Mouse (Mus musculus): ENCODE measurements around the gene Nacc1. TPM values are rescaled to one million over a fixed set of nuclear protein-coding genes. Genes with fewer than 3 reads are reported as not detected.

Nacc1 gene
- polyA plus RNA-seq, 1 experiment from 2014 or later = 12.3 TPM

DNA sequence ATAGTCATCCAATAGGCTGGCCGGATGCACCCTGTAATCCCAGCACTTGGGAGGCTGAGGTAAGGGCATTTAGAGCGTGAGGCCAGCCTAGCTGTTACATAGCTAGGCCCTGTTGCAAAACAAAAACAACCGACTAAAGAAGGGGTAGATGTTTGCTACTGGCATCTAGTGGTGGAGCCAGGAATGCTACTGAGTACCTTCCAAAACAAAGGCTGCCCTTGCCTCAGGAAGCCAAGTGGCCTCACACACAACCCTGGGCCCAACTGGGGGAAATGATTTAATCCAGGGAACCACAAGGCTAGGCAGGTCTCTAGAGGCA, 38.2 kb upstream of the Nacc1 start:
- Histone ChIP-seq H3K4me1 (peaks cover 74% of the 10 kb centered on the region), H3K9me3 (replicated peaks) (no peaks in the 10 kb centered on the region), H3K27ac (replicated peaks) (peak overlapping the region; percentile 80), H3K9ac (replicated peaks) (no peak overlapping the region), H3K4me3 (replicated peaks) (no peak overlapping the region), H3K36me3 (no peaks in the 10 kb centered on the region), H3K4me2 (0 out of 2 replicates have a peak overlapping the region, but pooled peaks have one; percentile 1), H3K27me3 (replicated peaks) (0 out of 2 replicates have a peak, but pooled peaks cover 2% of the 10 kb centered on the region)
- WGBS = 24% methylated on average over 3 of the region's 3 CpGs
- ATAC-seq (ENCODE audit: low FRiP score) = no peak

DNA sequence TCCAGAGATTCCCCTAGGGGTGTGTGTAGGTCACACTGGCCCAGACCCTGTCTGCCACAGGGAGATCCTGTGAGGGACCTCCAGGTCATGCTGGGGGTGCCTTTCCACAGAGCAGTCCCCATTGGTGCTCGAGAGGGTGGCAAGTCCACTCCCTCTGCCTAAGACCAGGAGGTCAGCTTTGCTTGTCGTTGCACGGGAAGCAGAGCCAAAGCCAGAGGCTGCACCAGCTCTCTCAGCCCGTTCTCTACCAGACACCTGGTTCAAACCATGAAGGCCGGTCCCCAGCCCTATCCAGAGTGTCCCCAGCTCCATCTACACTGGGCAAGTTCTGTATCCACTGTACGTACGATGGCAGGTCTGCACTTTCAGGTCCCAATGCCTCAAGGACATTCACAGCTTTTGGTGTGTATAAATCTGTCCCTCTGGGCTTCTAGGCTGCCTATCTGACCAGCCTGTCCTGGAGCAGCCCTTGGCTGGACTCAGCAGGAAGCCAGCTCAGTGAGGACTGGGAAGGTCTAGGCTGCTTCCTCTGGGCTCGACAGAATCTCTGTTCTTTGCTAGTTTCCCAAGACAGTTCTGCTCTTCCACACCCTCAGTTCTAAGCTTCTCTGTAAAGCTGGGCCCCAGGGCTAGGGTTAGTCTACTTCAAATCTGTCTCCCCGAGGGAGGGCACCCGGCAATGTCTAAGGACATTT, 37.7 kb upstream of the Nacc1 start:
- Histone ChIP-seq H3K4me2 (0 out of 2 replicates have a peak overlapping the region, but pooled peaks have one; percentile 1), H3K9ac (replicated peaks) (no peak overlapping the region), H3K4me3 (replicated peaks) (no peak overlapping the region), H3K27me3 (replicated peaks) (0 out of 2 replicates have a peak, but pooled peaks cover 2% of the 10 kb centered on the region), H3K4me1 (peaks cover 69% of the 10 kb centered on the region), H3K9me3 (replicated peaks) (no peaks in the 10 kb centered on the region), H3K36me3 (no peaks in the 10 kb centered on the region), H3K27ac (replicated peaks) (peak overlapping the region; percentile 80)
- WGBS = 64% methylated on average over 10 of the region's 10 CpGs
- no peak for ATAC-seq (ENCODE audit: low FRiP score)

DNA sequence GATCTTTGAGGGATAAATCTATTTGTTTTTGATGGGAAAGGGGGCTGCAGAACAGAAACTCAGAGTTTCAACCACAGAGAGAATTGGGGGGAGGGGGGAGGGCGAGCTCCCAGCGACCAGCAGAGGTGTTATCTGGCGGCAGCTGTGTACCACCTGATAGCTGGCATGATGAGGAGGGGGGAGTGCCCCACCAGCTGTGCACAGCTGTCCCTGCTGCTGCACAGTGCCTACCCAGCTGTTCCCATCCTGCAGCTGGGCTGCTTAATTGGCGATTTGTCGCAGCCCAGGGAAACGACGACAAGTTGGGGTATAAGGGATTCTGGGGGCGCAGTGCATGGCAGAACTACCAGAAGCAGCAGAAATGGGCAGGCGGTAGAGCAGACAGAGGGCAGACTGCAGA, 37.0 kb upstream of the Nacc1 start:
- no peak overlapping the region for H3K4me3 ChIP-seq (replicated peaks)
- H3K9me3 ChIP-seq (replicated peaks) = no peaks in the 10 kb centered on the region
- no peak for ATAC-seq (ENCODE audit: low FRiP score)
- 36% methylated on average over 9 of the region's 9 CpGs for WGBS
- no peaks in the 10 kb centered on the region for H3K36me3 ChIP-seq
- H3K9ac ChIP-seq (replicated peaks) = no peak overlapping the region
- H3K27ac ChIP-seq (replicated peaks) = peak overlapping the region; percentile 80
- no peak overlapping the region for H3K4me2 ChIP-seq
- H3K27me3 ChIP-seq (replicated peaks) = peaks cover 2% of the 10 kb centered on the region; the same call in 1 of the 2 replicates
- peaks cover 63% of the 10 kb centered on the region for H3K4me1 ChIP-seq

DNA sequence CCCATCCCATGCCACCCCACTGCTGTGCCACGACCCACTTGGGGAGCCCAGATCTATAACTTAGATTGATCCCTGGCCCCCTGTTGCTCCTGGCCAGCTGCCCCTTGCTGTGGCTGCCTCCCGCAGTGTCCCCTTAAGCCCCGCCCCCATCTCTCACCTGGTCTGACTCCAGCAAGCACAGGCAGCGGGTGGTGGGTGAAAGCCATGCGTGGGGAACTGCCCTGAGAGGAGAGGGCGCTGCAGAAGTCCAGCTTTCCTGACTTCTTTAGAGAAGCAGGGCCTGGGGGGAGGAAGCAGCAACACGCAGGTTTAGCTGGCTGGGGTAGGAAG, 35.9 kb upstream of the Nacc1 start:
- Histone ChIP-seq H3K27me3 (replicated peaks) (peaks cover 8% of the 10 kb centered on the region), H3K36me3 (no peaks in the 10 kb centered on the region), H3K9ac (replicated peaks) (peak overlapping the region; percentile 11; the same call in 1 of the 2 replicates), H3K4me1 (peaks cover 57% of the 10 kb centered on the region), H3K4me3 (replicated peaks) (no peak overlapping the region), H3K4me2 (peak overlapping the region; percentile 26), H3K27ac (replicated peaks) (peak overlapping the region; percentile 80), H3K9me3 (replicated peaks) (no peaks in the 10 kb centered on the region)
- WGBS = 40% methylated on average over 7 of the region's 7 CpGs
- ATAC-seq (ENCODE audit: low FRiP score) = no peak

DNA sequence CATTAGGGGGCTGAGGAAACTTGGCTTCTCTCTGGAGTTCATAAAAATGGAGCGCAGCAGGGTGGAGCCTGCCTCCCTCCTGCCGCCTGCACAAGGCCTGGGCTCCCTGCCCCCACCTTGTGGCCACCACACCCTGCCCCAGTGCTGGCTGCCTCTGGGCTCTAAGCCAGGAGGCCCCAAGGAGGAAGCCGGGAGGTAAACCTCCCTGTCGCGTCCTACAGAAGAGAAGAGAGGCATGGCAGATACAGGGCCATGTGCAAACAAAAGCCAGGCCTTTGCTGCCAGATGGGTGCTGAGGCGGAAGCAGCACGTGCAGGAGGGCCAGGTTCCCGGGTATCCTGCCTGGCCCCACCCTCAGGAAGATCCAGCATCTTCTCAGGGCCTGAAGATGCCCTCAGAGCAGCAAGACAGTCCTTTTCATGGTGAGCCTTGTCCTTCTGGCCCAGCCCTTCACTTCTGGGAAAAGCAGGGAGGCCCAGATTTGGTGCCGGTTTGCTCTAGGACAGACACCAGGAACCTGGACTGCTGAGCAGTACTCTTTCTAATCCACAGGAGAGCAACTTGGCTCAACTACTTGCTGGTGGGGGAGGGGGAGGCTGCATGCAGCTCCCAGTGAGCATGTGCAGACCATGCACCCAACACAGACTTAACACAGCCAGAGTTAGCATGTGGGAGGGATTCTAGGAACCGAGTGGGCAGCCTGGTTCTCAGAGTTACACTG, 35.3 kb upstream of the Nacc1 start, which contains the start of gene G430095P16Rik:
G430095P16Rik (plus strand) TSS at position 158 of the 721 bp plus-strand sequence.
- WGBS = 13% methylated on average over 10 of the region's 10 CpGs
- Histone ChIP-seq H3K9me3 (replicated peaks) (no peaks in the 10 kb centered on the region), H3K27ac (replicated peaks) (peak within 1 kb of the TSS; percentile 80), H3K4me1 (peaks cover 52% of the 10 kb centered on the region), H3K4me2 (peak within 1 kb of the TSS; percentile 26), H3K27me3 (replicated peaks) (peaks cover 10% of the 10 kb centered on the region), H3K9ac (replicated peaks) (peak within 1 kb of the TSS; percentile 11; the same call in 1 of the 2 replicates), H3K4me3 (replicated peaks) (no peak within 1 kb of the TSS), H3K36me3 (no peaks in the 10 kb centered on the region)
- ATAC-seq (ENCODE audit: low FRiP score) = peak; percentile 57

DNA sequence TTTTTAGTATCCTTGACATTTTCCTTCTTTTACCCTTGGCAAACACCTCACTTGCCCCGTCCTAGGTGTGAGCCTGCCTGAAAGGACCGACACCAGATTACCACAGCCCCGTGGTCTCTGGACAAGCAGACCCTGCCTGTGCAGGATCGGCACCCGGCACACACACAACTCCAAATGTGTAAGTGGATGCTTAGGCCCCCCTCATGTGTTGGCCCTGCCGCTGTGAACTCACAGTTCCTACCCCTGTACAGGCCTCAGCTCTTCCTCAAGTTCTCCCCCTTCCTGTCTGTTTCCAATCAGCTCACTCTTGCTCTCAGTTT, 34.8 kb upstream of the Nacc1 start:
- no peaks in the 10 kb centered on the region for H3K9me3 ChIP-seq (replicated peaks)
- no peak for ATAC-seq (ENCODE audit: low FRiP score)
- H3K27me3 ChIP-seq (replicated peaks) = peaks cover 13% of the 10 kb centered on the region
- no peak overlapping the region for H3K4me3 ChIP-seq (replicated peaks)
- no peak overlapping the region for H3K4me2 ChIP-seq
- peak overlapping the region; percentile 80 for H3K27ac ChIP-seq (replicated peaks)
- no peak overlapping the region for H3K9ac ChIP-seq (replicated peaks)
- no peaks in the 10 kb centered on the region for H3K36me3 ChIP-seq
- WGBS = 72% methylated on average over 6 of the region's 6 CpGs
- H3K4me1 ChIP-seq = peaks cover 51% of the 10 kb centered on the region

DNA sequence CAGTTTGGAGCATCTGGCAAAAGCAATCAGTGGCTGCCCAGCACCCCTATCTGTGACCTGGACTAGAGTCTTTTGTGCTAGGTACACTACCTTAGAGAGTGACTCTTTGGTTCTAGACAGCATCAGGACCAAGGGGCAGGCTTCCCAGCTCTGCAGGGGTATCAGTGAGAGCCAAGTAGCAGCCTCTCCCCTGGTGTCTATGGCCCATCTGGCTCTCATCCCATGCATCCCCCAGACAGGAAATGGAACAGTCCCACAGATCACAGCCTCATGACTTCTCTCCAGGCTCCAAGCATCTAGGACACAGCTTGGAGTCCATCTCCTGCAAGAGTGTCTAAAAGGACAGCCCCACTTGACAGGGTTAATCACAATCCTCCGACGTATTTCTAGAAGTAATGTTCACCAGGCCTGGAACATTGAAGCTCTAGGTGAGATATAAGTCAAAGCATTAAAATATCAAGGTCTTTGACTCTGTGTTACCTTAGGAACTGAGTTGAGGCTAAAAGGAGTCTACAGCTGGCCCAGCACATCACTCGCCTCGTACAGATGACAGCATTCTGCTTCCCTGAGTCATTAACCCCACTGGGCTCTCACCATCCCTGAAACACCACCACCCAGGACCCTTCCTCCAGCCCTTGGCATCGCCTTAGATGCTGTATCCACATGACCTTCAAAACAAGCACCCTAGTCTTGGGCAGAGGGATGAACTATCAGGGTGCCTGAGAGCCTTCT, 31.5 kb upstream of the Nacc1 start:
- WGBS = 79% methylated on average over 5 of the region's 5 CpGs
- no peak overlapping the region for H3K27ac ChIP-seq (replicated peaks)
- no peak overlapping the region for H3K9ac ChIP-seq (replicated peaks)
- no peaks in the 10 kb centered on the region for H3K9me3 ChIP-seq (replicated peaks)
- peaks cover 47% of the 10 kb centered on the region for H3K4me1 ChIP-seq
- H3K4me3 ChIP-seq (replicated peaks) = no peak overlapping the region
- ATAC-seq (ENCODE audit: low FRiP score) = no peak
- no peak overlapping the region for H3K4me2 ChIP-seq
- H3K27me3 ChIP-seq (replicated peaks) = peaks cover 23% of the 10 kb centered on the region
- no peaks in the 10 kb centered on the region for H3K36me3 ChIP-seq

DNA sequence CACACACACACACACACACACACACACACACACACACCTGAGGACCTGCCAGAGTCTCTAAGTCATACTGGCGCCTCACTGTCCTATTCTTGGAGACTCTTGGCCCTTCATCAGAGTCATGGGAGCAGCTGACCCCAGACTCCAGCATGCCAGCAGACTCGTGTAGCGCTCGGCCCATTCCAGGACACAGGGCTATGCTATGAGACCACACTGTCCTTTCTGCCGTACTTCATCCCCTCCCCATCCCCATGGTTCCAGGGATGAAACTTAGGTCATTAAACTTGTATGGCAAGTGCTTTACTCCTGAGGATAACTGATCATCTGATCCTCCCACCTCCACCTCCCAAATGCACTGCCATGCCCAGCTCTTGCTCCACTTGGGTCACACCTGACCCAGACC, 30.8 kb upstream of the Nacc1 start:
- ATAC-seq (ENCODE audit: low FRiP score) = no peak
- Histone ChIP-seq H3K27me3 (replicated peaks) (peaks cover 23% of the 10 kb centered on the region), H3K9me3 (replicated peaks) (no peaks in the 10 kb centered on the region), H3K36me3 (no peaks in the 10 kb centered on the region), H3K4me1 (peaks cover 47% of the 10 kb centered on the region), H3K4me2 (no peak overlapping the region), H3K9ac (replicated peaks) (no peak overlapping the region), H3K27ac (replicated peaks) (no peak overlapping the region), H3K4me3 (replicated peaks) (no peak overlapping the region)
- WGBS = 83% methylated on average over 5 of the region's 5 CpGs

DNA sequence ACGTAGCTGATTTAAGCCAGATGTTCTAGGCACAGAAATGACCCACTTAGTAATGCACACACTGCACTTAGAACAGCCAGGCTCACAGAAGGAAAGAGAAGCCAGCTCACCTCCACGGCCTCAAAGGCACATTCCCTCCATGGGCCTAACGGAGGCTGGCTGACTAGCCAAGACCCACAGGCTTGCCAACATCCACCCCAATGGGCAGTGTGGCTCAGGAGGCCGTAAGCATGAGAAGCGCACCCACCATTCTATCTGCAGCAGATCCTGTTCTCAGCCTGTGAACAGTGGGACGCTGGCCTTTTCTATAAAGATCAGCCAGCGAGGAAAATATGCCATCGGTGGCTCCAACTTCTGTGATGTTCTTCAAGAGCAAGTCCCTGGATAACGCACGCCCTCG, 29.1 kb upstream of the Nacc1 start:
- H3K4me1 ChIP-seq = peaks cover 43% of the 10 kb centered on the region
- no peaks in the 10 kb centered on the region for H3K36me3 ChIP-seq
- no peak overlapping the region for H3K4me2 ChIP-seq
- H3K9ac ChIP-seq (replicated peaks) = no peak overlapping the region
- 89% methylated on average over 11 of the region's 11 CpGs for WGBS
- H3K27me3 ChIP-seq (replicated peaks) = peaks cover 21% of the 10 kb centered on the region
- no peaks in the 10 kb centered on the region for H3K9me3 ChIP-seq (replicated peaks)
- H3K27ac ChIP-seq (replicated peaks) = peak overlapping the region; percentile 15; the same call in 1 of the 2 replicates
- no peak for ATAC-seq (ENCODE audit: low FRiP score)
- no peak overlapping the region for H3K4me3 ChIP-seq (replicated peaks)

DNA sequence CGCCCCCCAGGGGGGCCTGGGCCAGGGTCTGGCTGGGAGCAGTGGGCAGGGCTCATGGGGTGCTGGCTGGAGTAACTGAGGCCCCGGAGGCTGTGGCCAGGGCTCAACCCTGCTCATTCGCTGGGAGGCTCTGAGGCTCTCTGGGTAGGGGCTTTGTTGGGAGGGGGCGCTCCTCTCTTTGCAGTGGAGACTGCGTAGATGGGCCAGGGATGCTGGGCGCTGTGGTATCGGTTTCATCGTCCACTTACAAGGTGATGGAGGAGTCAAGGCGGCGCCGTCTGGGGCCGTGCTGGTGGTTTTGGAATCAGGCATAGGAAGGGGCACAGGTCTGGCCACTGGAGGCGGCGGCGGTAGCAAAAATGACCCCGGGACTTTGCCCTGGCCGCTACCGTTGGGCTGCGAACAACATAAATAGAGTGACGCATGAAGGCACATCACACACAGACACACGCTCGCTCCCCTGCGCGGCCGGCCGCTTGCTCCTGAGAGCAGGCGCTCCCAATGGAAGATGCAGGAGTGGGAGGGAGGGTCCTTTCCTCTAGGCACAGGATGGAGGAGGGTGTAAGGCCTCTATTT, 28.3 kb upstream of the Nacc1 start:
- Histone ChIP-seq H3K27ac (replicated peaks) (peak overlapping the region; percentile 38), H3K4me3 (replicated peaks) (no peak overlapping the region), H3K4me2 (peak overlapping the region; percentile 41), H3K27me3 (replicated peaks) (peaks cover 21% of the 10 kb centered on the region), H3K4me1 (peaks cover 48% of the 10 kb centered on the region), H3K9me3 (replicated peaks) (no peaks in the 10 kb centered on the region), H3K9ac (replicated peaks) (no peak overlapping the region), H3K36me3 (no peaks in the 10 kb centered on the region)
- no peak for ATAC-seq (ENCODE audit: low FRiP score)
- WGBS = 9% methylated on average over 27 of the region's 27 CpGs

DNA sequence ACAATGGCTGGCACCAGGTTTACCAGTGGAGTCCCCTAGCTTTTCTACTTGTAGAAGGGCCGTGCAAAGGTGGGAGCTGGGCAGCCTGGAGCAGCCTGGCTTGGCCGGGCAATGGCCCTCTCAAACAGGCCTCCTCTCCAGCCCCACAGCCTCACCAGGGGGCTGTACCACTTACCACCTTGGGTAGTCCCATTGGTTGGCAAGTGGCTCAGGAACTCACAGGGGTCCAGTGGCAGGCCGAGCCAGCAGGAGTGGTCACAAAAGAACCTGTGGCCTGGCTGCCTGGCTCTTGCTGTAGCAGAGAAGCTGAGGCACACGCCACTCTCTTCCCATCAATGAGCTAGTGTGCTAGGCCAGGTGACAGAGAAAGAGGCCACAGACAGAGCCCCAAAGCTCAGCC, 26.5 kb upstream of the Nacc1 start:
- peak overlapping the region; percentile 83 for H3K27ac ChIP-seq (replicated peaks)
- no peak overlapping the region for H3K4me2 ChIP-seq
- peaks cover 52% of the 10 kb centered on the region for H3K4me1 ChIP-seq
- H3K36me3 ChIP-seq = no peaks in the 10 kb centered on the region
- WGBS = 64% methylated on average over 4 of the region's 4 CpGs
- H3K27me3 ChIP-seq (replicated peaks) = peaks cover 20% of the 10 kb centered on the region
- no peak overlapping the region for H3K9ac ChIP-seq (replicated peaks)
- ATAC-seq (ENCODE audit: low FRiP score) = no peak
- H3K4me3 ChIP-seq (replicated peaks) = no peak overlapping the region
- no peaks in the 10 kb centered on the region for H3K9me3 ChIP-seq (replicated peaks)

Data from neural tube, embryonic 15.5 days (tissue).